Mouse (Mus musculus) telencephalon, adult 2 months (tissue): ENCODE results near the gene Hjurp.
"Not testable (repeated sequence)": the region's sequence is repeated elsewhere in the genome, so short reads cannot be mapped to it uniquely, and the experiment has no call there.

Source experiments
- DNase-seq: peaks from one replicate; pipeline ENCODE4 v3.0.0-alpha.2; 2011; ENCODE audit warnings: low read depth, low spot score

Gene Hjurp

GRCm38 (mm10) chr1:88224029-88224776 is 53.2 kb downstream of the Hjurp start:
- no peak for DNase-seq

DNA sequence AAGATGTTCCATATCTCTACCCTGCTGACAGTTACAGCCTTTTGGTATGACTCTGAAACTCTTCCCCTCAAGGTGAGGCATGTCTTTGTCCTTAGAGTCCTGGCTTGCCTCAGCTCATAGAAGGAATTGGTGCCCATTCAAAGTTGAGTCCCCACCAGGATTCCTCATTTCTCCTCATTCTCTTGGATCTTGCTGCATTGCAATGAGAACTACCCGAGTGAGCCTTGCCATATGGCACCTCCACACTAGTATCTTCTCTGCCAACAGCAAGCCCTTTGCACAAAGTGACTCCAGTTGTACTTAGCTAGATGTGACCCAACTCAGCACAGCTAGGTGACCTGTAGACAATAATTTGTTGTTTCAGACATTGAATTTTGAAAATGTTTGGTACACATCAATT is 53.8 kb downstream of the Hjurp start:
- no peak for DNase-seq

GRCm38 (mm10) chr1:88223011-88223515 is 54.4 kb downstream of the Hjurp start:
- DNase-seq = not testable (repeated sequence)

DNA sequence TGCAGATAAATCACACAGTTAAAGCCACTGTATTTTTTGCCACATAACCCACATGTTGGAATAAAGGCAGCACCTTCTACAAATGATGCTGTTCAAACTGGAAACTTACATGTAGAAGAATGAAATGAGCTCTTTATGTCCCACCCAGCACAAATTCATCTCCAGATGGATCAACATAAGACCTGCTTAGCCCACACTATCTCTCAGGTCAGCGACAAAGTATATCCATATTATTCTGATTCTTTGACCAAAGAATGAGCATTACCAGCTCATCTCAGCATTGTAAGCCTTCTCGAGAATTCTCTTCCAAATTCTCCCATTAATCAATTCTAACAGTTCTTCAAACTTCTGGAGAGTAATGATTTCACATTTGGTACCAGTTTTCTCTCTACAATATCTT is 55.2 kb downstream of the Hjurp start:
- no peak for DNase-seq

GRCm38 (mm10) chr1:88220336-88220735 is 57.1 kb downstream of the Hjurp start:
- no peak for DNase-seq

- DNase-seq = no peak
Observed at GRCm38 (mm10) chr1:88219054-88219453, 58.4 kb downstream of the Hjurp start.

GRCm38 (mm10) chr1:88218591-88218990 is 58.8 kb downstream of the Hjurp start:
- DNase-seq = no peak

DNA sequence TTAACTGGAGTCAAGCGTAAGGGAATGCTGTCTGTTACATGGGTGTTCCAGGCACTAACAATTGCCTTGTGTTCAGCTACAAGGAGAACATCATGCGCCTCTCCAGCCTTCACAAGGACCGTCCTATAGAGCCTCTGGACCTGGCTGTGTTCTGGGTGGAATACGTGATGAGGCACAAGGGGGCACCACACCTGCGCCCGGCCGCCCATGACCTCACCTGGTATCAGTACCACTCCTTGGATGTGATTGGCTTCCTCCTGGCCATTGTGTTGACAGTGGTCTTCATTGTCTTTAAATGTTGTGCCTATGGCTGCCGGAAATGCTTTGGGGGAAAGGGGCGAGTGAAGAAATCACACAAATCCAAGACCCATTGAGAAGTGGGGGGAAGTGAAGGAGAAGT is 59.4 kb downstream of the Hjurp start:
- DNase-seq = no peak

DNA sequence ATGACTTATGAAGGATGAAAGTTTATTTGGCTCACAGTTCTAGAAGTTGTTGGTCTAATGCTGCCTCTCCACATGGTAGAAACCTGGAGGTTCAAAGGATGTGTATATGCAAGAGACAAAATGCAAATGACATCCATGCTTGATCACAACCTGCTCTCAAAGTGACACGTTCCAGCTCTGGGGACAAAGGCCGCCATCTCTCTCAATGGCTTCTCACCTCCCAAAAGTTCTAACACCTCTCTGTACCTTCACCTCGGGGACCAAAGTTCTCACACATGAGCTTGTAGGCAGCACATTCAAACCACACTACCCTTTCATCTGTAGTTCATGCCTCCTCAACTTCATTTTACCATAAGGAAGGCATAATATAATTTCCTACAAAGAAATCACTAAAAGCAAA is 59.9 kb downstream of the Hjurp start:
- DNase-seq = no peak

- no peak for DNase-seq
Observed at GRCm38 (mm10) chr1:88217144-88217543, 60.3 kb downstream of the Hjurp start.

DNA sequence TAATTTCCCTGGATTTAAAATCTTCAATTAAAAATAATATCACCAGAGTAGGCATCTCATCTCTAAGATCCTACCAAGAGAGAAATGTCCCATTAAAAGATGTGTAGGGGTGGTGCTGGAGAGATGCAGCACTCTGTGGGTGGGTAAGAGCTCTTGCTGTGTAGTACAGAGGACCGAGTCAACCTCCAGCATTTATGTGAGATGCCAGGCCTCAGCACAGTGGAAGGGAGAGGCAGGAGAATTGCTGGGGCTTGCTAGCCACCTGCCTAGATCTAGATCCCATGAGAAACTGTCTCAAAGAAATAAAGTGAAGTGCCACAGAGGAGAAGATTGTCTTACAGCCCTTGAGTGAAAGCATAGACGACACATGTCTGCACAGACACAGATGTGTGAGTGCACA is 60.9 kb downstream of the Hjurp start:
- no peak for DNase-seq

- DNase-seq = no peak
Observed at GRCm38 (mm10) chr1:88215466-88216380, 61.7 kb downstream of the Hjurp start.

- DNase-seq = no peak
Observed at GRCm38 (mm10) chr1:88214462-88214952, 62.9 kb downstream of the Hjurp start.

- no peak for DNase-seq
Observed at GRCm38 (mm10) chr1:88213766-88214461, 63.5 kb downstream of the Hjurp start.

GRCm38 (mm10) chr1:88213061-88213460 is 64.4 kb downstream of the Hjurp start:
- DNase-seq = no peak
